Mouse (Mus musculus): ENCODE measurements around the gene 0610009B22Rik. TPM values are rescaled to one million over a fixed set of nuclear protein-coding genes. Genes with fewer than 3 reads are reported as not detected.

0610009B22Rik gene
- polyA plus RNA-seq, 1 experiment: not detected

- peak within 1 kb of the TSS; percentile 51 for H3K4me3 ChIP-seq (ENCODE audit: insufficient read depth, low read depth, low read length)
- TF ChIP-seq POLR2A (IDR thresholded peaks at IDR 0.05; ENCODE audit: insufficient read depth, low read depth, low read length) (no peak), CTCF (IDR thresholded peaks at IDR 0.05; ENCODE audit: insufficient read depth, low read depth, low read length) (no peak)
- 2% methylated on average over 70 of the region's 70 CpGs for WGBS
- no peak within 1 kb of the TSS for H3K27ac ChIP-seq (ENCODE audit: insufficient read depth, low read depth, low read length)
- H3K4me1 ChIP-seq (ENCODE audit: control insufficient read depth, insufficient read depth, low read length): peaks cover 33% of the 10 kb centered on the region
These were observed 37.8 kb downstream of the 0610009B22Rik start, which contains the start of the genes N4bp3 and D930048N14Rik for GRCm38 (mm10) chr11:51650691-51651515. Gene N4bp3 (minus strand): TSS chr11:51650842. Gene D930048N14Rik (plus strand): TSS chr11:51650954.

GRCm38 (mm10) chr11:51650261-51650660 is 38.4 kb downstream of the 0610009B22Rik start:
- no peak overlapping the region for H3K27ac ChIP-seq (ENCODE audit: insufficient read depth, low read depth, low read length)
- TF ChIP-seq POLR2A (IDR thresholded peaks at IDR 0.05; ENCODE audit: insufficient read depth, low read depth, low read length): no peak
- no peak for TF ChIP-seq CTCF (IDR thresholded peaks at IDR 0.05; ENCODE audit: insufficient read depth, low read depth, low read length)
- peaks cover 33% of the 10 kb centered on the region for H3K4me1 ChIP-seq (ENCODE audit: control insufficient read depth, insufficient read depth, low read length)
- 1% methylated on average over 30 of the region's 30 CpGs for WGBS
- peak overlapping the region; percentile 51 for H3K4me3 ChIP-seq (ENCODE audit: insufficient read depth, low read depth, low read length)

GRCm38 (mm10) chr11:51649889-51650199 is 38.8 kb downstream of the 0610009B22Rik start:
- no peak overlapping the region for H3K27ac ChIP-seq (ENCODE audit: insufficient read depth, low read depth, low read length)
- peaks cover 33% of the 10 kb centered on the region for H3K4me1 ChIP-seq (ENCODE audit: control insufficient read depth, insufficient read depth, low read length)
- WGBS: 13% methylated on average over 7 of the region's 7 CpGs
- TF ChIP-seq CTCF (IDR thresholded peaks at IDR 0.05; ENCODE audit: insufficient read depth, low read depth, low read length) (no peak), POLR2A (IDR thresholded peaks at IDR 0.05; ENCODE audit: insufficient read depth, low read depth, low read length) (no peak)
- peak overlapping the region; percentile 51 for H3K4me3 ChIP-seq (ENCODE audit: insufficient read depth, low read depth, low read length)

- Histone ChIP-seq H3K4me3 (ENCODE audit: insufficient read depth, low read depth, low read length) (peak overlapping the region; percentile 51; the same call in 1 of the 2 replicates), H3K4me1 (ENCODE audit: control insufficient read depth, insufficient read depth, low read length) (peaks cover 34% of the 10 kb centered on the region), H3K27ac (ENCODE audit: insufficient read depth, low read depth, low read length) (no peak overlapping the region)
- TF ChIP-seq POLR2A (IDR thresholded peaks at IDR 0.05; ENCODE audit: insufficient read depth, low read depth, low read length): no peak
- TF ChIP-seq CTCF (IDR thresholded peaks at IDR 0.05; ENCODE audit: insufficient read depth, low read depth, low read length): no peak
- 67% methylated on average over 11 of the region's 11 CpGs for WGBS
These were observed 39.4 kb downstream of the 0610009B22Rik start for GRCm38 (mm10) chr11:51649111-51649888.

- peaks cover 42% of the 10 kb centered on the region for H3K4me1 ChIP-seq (ENCODE audit: control insufficient read depth, insufficient read depth, low read length)
- TF ChIP-seq POLR2A (IDR thresholded peaks at IDR 0.05; ENCODE audit: insufficient read depth, low read depth, low read length) (no peak), CTCF (IDR thresholded peaks at IDR 0.05; ENCODE audit: insufficient read depth, low read depth, low read length) (no peak)
- H3K27ac ChIP-seq (ENCODE audit: insufficient read depth, low read depth, low read length): no peak overlapping the region
- H3K4me3 ChIP-seq (ENCODE audit: insufficient read depth, low read depth, low read length): no peak overlapping the region
- WGBS: 36% methylated on average over 3 of the region's 3 CpGs
These were observed 40.1 kb downstream of the 0610009B22Rik start for GRCm38 (mm10) chr11:51648566-51648965.

- WGBS: 60% methylated on average over 15 of the region's 15 CpGs
- H3K27ac ChIP-seq (ENCODE audit: insufficient read depth, low read depth, low read length): peak overlapping the region; percentile 6; the same call in 1 of the 2 replicates
- TF ChIP-seq CTCF (IDR thresholded peaks at IDR 0.05; ENCODE audit: insufficient read depth, low read depth, low read length) (no peak), POLR2A (IDR thresholded peaks at IDR 0.05; ENCODE audit: insufficient read depth, low read depth, low read length) (no peak)
These were observed 41.7 kb downstream of the 0610009B22Rik start for GRCm38 (mm10) chr11:51646751-51647667.

GRCm38 (mm10) chr11:51646245-51646644 is 42.4 kb downstream of the 0610009B22Rik start:
- Histone ChIP-seq H3K27ac (ENCODE audit: insufficient read depth, low read depth, low read length) (no peak overlapping the region), H3K4me1 (ENCODE audit: control insufficient read depth, insufficient read depth, low read length) (peaks cover 53% of the 10 kb centered on the region), H3K4me3 (ENCODE audit: insufficient read depth, low read depth, low read length) (no peak overlapping the region)
- TF ChIP-seq CTCF (IDR thresholded peaks at IDR 0.05; ENCODE audit: insufficient read depth, low read depth, low read length): no peak
- WGBS: 82% methylated on average over 7 of the region's 7 CpGs

More at GRCm38 (mm10) chr11:51646751-51647667, 41.7 kb downstream of the 0610009B22Rik start:
- Histone ChIP-seq H3K4me1 (ENCODE audit: control insufficient read depth, insufficient read depth, low read length) (peaks cover 53% of the 10 kb centered on the region), H3K4me3 (ENCODE audit: insufficient read depth, low read depth, low read length) (no peak overlapping the region)

- Histone ChIP-seq H3K4me3 (ENCODE audit: insufficient read depth, low read depth, low read length) (no peak overlapping the region), H3K27ac (ENCODE audit: insufficient read depth, low read depth, low read length) (no peak overlapping the region)
- no peak for TF ChIP-seq CTCF (IDR thresholded peaks at IDR 0.05; ENCODE audit: insufficient read depth, low read depth, low read length)
These were observed 43.4 kb downstream of the 0610009B22Rik start for GRCm38 (mm10) chr11:51645293-51645692.

More at GRCm38 (mm10) chr11:51645293-51645692, 43.4 kb downstream of the 0610009B22Rik start:
- peaks cover 45% of the 10 kb centered on the region for H3K4me1 ChIP-seq (ENCODE audit: control insufficient read depth, insufficient read depth, low read length)
- WGBS: 63% methylated on average over 13 of the region's 13 CpGs
